ENCODE assay signal across 8 mouse cellular contexts in genomic region chr16:90322850-90323528, GRCm38 (mm10). TPM values are rescaled to one million over a fixed set of nuclear protein-coding genes. Genes with fewer than 3 reads are reported as not detected.
A peak's percentile ranks its signal among the peaks of the same experiment; 100 is the strongest.
DNase-seq lines count a peak whose midpoint lies in the region; ATAC-seq lines count a peak whose summit lies in the region.

No protein-coding gene starts in this region.

- peak; percentile 94 for DNase-seq in ZHBTc4 (ENCODE audit: low read depth, low spot score)
- DNase-seq in cerebellum, postnatal 36 days = peak; percentile 79 to 81
- DNase-seq in gastrocnemius, adult 18-20 months (ENCODE audit: low spot score) = peak; percentile 73
- peak; percentile 67 to 71 for DNase-seq in left cerebral cortex, adult 8-10 months (ENCODE audit: low spot score in 2 of 2)
- peak; percentile 88 for DNase-seq in mesoderm, embryonic 11.5 days (ENCODE audit: low read depth, low spot score)
- peak; percentile 81 for DNase-seq in right cerebral cortex, postnatal 25 days
- DNase-seq in urinary bladder, postnatal 36 days (ENCODE audit: low spot score in 2 of 2) = peak; percentile 72 to 82

- peak; percentile 78 for ATAC-seq in inflammation-experienced regulatory T-cells, adult 6 months

RNA-seq across cellular contexts. Expression of gene Scaf4, which starts 38.7 kb away (rescaled TPM):
- 10 to 100 TPM; 15.5 to 17.4 TPM for total RNA-seq in gastrocnemius, adult 18-20 months (2021)
- 10 to 100 TPM in 1 of 3 experiments, 1 to 10 TPM in 2; 7.7 to 13.8 (median 9.6) TPM for polyA plus RNA-seq in inflammation-experienced regulatory T-cells, adult 6 months (2017; shearing (Covaris generic))
- total RNA-seq in left cerebral cortex, adult 8-10 months (2022) = 10 to 100 TPM; 39.0 to 52.6 (median 47.0) TPM

Comparison
In these comparisons a context has a peak if more than half of its experiments do, and no peak if none do; other contexts are left out.
1. Peak in every context shown above with its lines: DNase-seq and ATAC-seq.